Mouse (Mus musculus): ENCODE data around the gene AI597479. TPM values are rescaled to one million over a fixed set of nuclear protein-coding genes. Genes with fewer than 3 reads are reported as not detected.

AI597479 gene
- polyA plus RNA-seq, 1 experiment, result 27.7 TPM

GRCm38 (mm10) chr1:43139587-43140266 lies 41.2 kb downstream of the AI597479 start:
- Histone ChIP-seq H3K9me3 (replicated peaks; ENCODE audit: control insufficient read depth, insufficient read depth, low read length, poor library complexity, severe bottlenecking) (no peaks in the 10 kb centered on the region; the same call in 1 of the 2 replicates), H3K4me1 (ENCODE audit: control insufficient read depth, insufficient read depth, low read length) (no peaks in the 10 kb centered on the region), H3K36me3 (ENCODE audit: control insufficient read depth, insufficient read depth, low read length, poor library complexity, severe bottlenecking) (no peaks in the 10 kb centered on the region), H3K27me3 (ENCODE audit: control insufficient read depth, insufficient read depth, low read length, poor library complexity, severe bottlenecking) (no peaks in the 10 kb centered on the region), H3K27ac (ENCODE audit: insufficient read depth, low read length) (no peak overlapping the region), H3K4me3 (ENCODE audit: low read depth, low read length) (no peak overlapping the region), H3K9ac (ENCODE audit: low read depth, poor library complexity, severe bottlenecking) (no peak overlapping the region)
- TF ChIP-seq CTCF (IDR thresholded peaks at IDR 0.05; ENCODE audit: low read depth, low read length), result peak; percentile 92
- TF ChIP-seq POLR2A (IDR thresholded peaks at IDR 0.05; ENCODE audit: insufficient read depth, low read length), result no peak
- no peak for TF ChIP-seq EP300 (IDR thresholded peaks at IDR 0.05; ENCODE audit: insufficient read depth, low read depth, low read length)

- Histone ChIP-seq H3K9ac (ENCODE audit: low read depth, poor library complexity, severe bottlenecking) (no peak overlapping the region), H3K4me3 (ENCODE audit: low read depth, low read length) (no peak overlapping the region), H3K9me3 (replicated peaks; ENCODE audit: control insufficient read depth, insufficient read depth, low read length, poor library complexity, severe bottlenecking) (no peaks in the 10 kb centered on the region; the same call in 1 of the 2 replicates), H3K27ac (ENCODE audit: insufficient read depth, low read length) (no peak overlapping the region), H3K36me3 (ENCODE audit: control insufficient read depth, insufficient read depth, low read length, poor library complexity, severe bottlenecking) (no peaks in the 10 kb centered on the region), H3K4me1 (ENCODE audit: control insufficient read depth, insufficient read depth, low read length) (no peaks in the 10 kb centered on the region), H3K27me3 (ENCODE audit: control insufficient read depth, insufficient read depth, low read length, poor library complexity, severe bottlenecking) (no peaks in the 10 kb centered on the region)
- TF ChIP-seq CTCF (IDR thresholded peaks at IDR 0.05; ENCODE audit: low read depth, low read length) (no peak), EP300 (IDR thresholded peaks at IDR 0.05; ENCODE audit: insufficient read depth, low read depth, low read length) (no peak), POLR2A (IDR thresholded peaks at IDR 0.05; ENCODE audit: insufficient read depth, low read length) (no peak)
Observed at GRCm38 (mm10) chr1:43141555-43141961, 43.0 kb downstream of the AI597479 start.

GRCm38 (mm10) chr1:43142849-43143248 lies 44.3 kb downstream of the AI597479 start:
- H3K9me3 ChIP-seq (replicated peaks; ENCODE audit: control insufficient read depth, insufficient read depth, low read length, poor library complexity, severe bottlenecking), result no peaks in the 10 kb centered on the region; the same call in 1 of the 2 replicates
- H3K9ac ChIP-seq (ENCODE audit: low read depth, poor library complexity, severe bottlenecking), result no peak overlapping the region
- no peak overlapping the region for H3K27ac ChIP-seq (ENCODE audit: insufficient read depth, low read length)
- H3K4me1 ChIP-seq (ENCODE audit: control insufficient read depth, insufficient read depth, low read length), result no peaks in the 10 kb centered on the region
- no peak overlapping the region for H3K4me3 ChIP-seq (ENCODE audit: low read depth, low read length)
- TF ChIP-seq POLR2A (IDR thresholded peaks at IDR 0.05; ENCODE audit: insufficient read depth, low read length) (no peak), CTCF (IDR thresholded peaks at IDR 0.05; ENCODE audit: low read depth, low read length) (no peak), EP300 (IDR thresholded peaks at IDR 0.05; ENCODE audit: insufficient read depth, low read depth, low read length) (no peak)
- no peaks in the 10 kb centered on the region for H3K27me3 ChIP-seq (ENCODE audit: control insufficient read depth, insufficient read depth, low read length, poor library complexity, severe bottlenecking)
- H3K36me3 ChIP-seq (ENCODE audit: control insufficient read depth, insufficient read depth, low read length, poor library complexity, severe bottlenecking), result no peaks in the 10 kb centered on the region

- H3K4me3 ChIP-seq (ENCODE audit: low read depth, low read length), result no peak overlapping the region
- H3K27me3 ChIP-seq (ENCODE audit: control insufficient read depth, insufficient read depth, low read length, poor library complexity, severe bottlenecking), result no peaks in the 10 kb centered on the region
- H3K27ac ChIP-seq (ENCODE audit: insufficient read depth, low read length), result no peak overlapping the region
- H3K4me1 ChIP-seq (ENCODE audit: control insufficient read depth, insufficient read depth, low read length), result no peaks in the 10 kb centered on the region
- no peaks in the 10 kb centered on the region for H3K36me3 ChIP-seq (ENCODE audit: control insufficient read depth, insufficient read depth, low read length, poor library complexity, severe bottlenecking)
- no peaks in the 10 kb centered on the region; the same call in 1 of the 2 replicates for H3K9me3 ChIP-seq (replicated peaks; ENCODE audit: control insufficient read depth, insufficient read depth, low read length, poor library complexity, severe bottlenecking)
- no peak overlapping the region for H3K9ac ChIP-seq (ENCODE audit: low read depth, poor library complexity, severe bottlenecking)
- no peak for TF ChIP-seq POLR2A (IDR thresholded peaks at IDR 0.05; ENCODE audit: insufficient read depth, low read length)
- peak; percentile 7 for TF ChIP-seq CTCF (IDR thresholded peaks at IDR 0.05; ENCODE audit: low read depth, low read length)
Observed at GRCm38 (mm10) chr1:43143284-43143683, 44.8 kb downstream of the AI597479 start.

- Histone ChIP-seq H3K9me3 (replicated peaks; ENCODE audit: control insufficient read depth, insufficient read depth, low read length, poor library complexity, severe bottlenecking) (no peaks in the 10 kb centered on the region; the same call in 1 of the 2 replicates), H3K4me1 (ENCODE audit: control insufficient read depth, insufficient read depth, low read length) (no peaks in the 10 kb centered on the region), H3K9ac (ENCODE audit: low read depth, poor library complexity, severe bottlenecking) (no peak overlapping the region), H3K36me3 (ENCODE audit: control insufficient read depth, insufficient read depth, low read length, poor library complexity, severe bottlenecking) (no peaks in the 10 kb centered on the region), H3K4me3 (ENCODE audit: low read depth, low read length) (no peak overlapping the region), H3K27me3 (ENCODE audit: control insufficient read depth, insufficient read depth, low read length, poor library complexity, severe bottlenecking) (no peaks in the 10 kb centered on the region), H3K27ac (ENCODE audit: insufficient read depth, low read length) (no peak overlapping the region)
- no peak for TF ChIP-seq POLR2A (IDR thresholded peaks at IDR 0.05; ENCODE audit: insufficient read depth, low read length)
- TF ChIP-seq CTCF (IDR thresholded peaks at IDR 0.05; ENCODE audit: low read depth, low read length), result no peak
- TF ChIP-seq EP300 (IDR thresholded peaks at IDR 0.05; ENCODE audit: insufficient read depth, low read depth, low read length), result no peak
Observed at GRCm38 (mm10) chr1:43143791-43144190, 45.3 kb downstream of the AI597479 start.

GRCm38 (mm10) chr1:43144338-43144906 lies 45.9 kb downstream of the AI597479 start:
- no peak overlapping the region for H3K9ac ChIP-seq (ENCODE audit: low read depth, poor library complexity, severe bottlenecking)
- H3K4me1 ChIP-seq (ENCODE audit: control insufficient read depth, insufficient read depth, low read length), result no peaks in the 10 kb centered on the region
- no peak overlapping the region for H3K27ac ChIP-seq (ENCODE audit: insufficient read depth, low read length)
- no peaks in the 10 kb centered on the region for H3K36me3 ChIP-seq (ENCODE audit: control insufficient read depth, insufficient read depth, low read length, poor library complexity, severe bottlenecking)
- no peaks in the 10 kb centered on the region; the same call in 1 of the 2 replicates for H3K9me3 ChIP-seq (replicated peaks; ENCODE audit: control insufficient read depth, insufficient read depth, low read length, poor library complexity, severe bottlenecking)
- no peak overlapping the region for H3K4me3 ChIP-seq (ENCODE audit: low read depth, low read length)
- TF ChIP-seq EP300 (IDR thresholded peaks at IDR 0.05; ENCODE audit: insufficient read depth, low read depth, low read length), result no peak
- TF ChIP-seq CTCF (IDR thresholded peaks at IDR 0.05; ENCODE audit: low read depth, low read length), result no peak
- no peak for TF ChIP-seq POLR2A (IDR thresholded peaks at IDR 0.05; ENCODE audit: insufficient read depth, low read length)
- no peaks in the 10 kb centered on the region for H3K27me3 ChIP-seq (ENCODE audit: control insufficient read depth, insufficient read depth, low read length, poor library complexity, severe bottlenecking)

All from ES-Bruce4 (cell line).